Mouse (Mus musculus) 416B (cell line): ENCODE measurements around the gene Cep19.

Experiments
- DNase-seq: peaks from one replicate; pipeline ENCODE4 v3.0.0; 2011; ENCODE audit warnings: low read depth

Gene Cep19

DNA sequence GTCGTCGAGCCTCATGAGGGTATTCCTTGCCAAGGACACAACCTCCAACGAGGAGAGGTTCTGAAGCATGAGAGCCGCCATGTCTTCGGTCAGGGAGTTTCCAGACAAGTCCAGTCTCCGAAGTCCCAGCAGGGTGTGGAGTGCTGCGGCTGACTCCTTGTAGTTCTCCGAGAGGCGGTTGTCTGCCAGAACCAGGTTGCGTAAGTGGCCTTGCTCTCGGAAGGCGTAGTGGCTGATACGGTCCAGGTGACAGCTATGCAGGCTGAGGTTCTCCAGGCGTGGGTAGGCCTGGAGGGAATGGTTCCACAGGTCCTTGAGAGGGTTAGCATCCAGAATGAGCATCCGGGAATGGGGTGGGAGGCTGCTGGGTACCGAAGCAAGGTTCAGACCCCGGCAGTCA is 45.0 kb downstream of the Cep19 start:
- DNase-seq: no peak

DNA sequence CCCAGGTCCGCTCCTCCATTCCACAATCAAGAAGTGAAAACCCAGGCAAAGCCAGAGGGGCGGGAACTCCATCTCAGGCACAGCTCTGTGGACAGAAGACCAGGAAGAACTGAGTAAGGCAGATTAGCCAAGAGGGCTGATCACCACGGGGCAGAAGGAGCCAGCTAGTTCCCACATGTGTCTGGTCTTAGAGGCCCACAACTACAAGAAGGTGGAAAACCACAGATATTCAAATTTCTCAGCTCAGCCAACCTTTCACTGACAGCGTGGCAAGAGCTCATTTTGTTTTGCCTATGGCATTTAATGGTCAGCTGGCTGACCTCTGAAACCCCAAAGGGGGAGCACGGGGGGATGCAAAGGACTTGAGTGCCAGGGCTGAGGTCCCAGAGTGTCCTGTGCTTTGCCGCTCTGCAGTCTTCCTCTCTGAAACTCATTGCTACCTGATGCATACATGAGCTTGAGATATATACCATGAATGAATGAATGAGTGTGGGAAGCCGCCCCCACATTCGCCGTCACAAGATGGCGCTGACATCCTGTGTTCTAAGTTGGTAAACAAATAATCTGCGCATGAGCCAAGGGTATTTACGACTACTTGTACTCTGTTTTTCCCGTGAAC is 48.1 kb downstream of the Cep19 start:
- DNase-seq: peak; percentile 49

DNA sequence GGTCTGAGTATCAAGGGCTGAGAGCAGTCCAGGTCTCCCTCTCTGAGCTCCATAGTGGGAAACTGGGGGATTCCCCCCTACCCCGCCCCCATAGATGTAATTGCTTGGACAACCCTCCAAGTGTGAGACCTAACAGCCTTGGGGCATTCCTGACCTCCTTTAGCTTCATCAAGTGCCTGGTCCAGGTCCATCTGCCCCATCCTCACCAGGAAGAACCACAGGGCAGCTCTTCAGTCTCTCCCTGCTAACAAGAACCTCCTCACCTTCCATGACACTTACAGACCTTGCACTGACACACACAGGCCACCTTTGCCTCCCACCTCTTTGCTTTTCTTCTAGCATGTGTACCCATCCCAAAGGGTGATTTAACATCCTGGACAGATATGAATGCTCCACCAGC is 54.4 kb downstream of the Cep19 start:
- no peak for DNase-seq

DNA sequence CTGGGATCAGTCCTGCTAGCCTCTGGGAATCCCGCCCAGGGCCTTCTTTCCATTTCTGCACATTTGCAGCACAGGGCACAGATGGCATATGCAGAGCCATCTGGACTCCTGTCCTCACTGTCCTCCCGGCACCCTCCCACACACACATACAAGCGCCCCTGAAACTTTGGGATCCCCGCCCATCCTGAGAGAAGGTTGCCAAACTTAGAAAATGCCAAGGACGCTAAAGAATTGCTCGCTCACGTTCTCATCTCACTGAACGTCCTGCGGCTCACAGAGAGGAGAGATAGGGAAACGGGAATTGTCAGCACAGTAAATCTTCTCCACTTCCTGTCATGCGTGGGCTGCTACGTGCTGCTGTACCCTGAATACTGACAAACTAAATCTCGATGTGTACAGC is 54.8 kb downstream of the Cep19 start:
- no peak for DNase-seq

DNA sequence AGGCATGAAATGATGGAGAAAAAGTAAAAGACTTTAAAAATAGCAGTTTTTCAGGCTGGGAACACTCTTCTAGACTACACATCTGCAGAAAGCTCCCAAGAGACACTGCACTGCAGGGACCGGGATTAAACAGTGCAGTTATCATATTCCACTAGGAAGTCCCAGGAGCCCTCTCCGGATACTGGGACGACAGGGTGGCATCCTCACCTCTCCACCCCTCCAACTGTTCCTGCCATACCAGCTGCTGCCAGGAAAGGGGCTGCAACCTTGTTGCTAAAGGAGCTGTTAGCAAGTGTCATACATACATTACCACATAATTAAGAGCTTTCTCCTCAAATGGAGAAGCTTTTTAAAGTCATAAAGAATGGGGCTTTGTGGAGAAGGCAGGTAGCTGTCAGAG is 57.1 kb downstream of the Cep19 start:
- DNase-seq: no peak

DNA sequence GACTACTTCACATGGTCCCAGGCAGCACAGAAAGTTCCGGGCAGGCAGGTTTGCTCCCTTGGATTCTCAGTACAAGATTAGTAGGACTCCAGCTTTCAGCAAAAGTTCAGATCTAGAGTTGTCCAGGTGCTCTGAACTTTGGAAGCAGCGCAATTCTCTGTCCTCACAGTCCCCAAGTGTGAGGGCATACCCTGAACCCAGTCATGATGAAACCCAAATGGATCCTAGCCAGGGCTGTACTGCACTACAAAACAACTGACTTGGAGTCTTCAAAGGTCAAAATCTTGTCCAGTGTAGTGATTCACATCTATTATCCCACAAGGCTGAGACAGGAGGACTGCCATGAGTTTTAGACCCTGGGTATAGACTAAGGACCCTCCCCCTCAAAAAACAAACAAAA is 57.8 kb downstream of the Cep19 start:
- DNase-seq: no peak
